Mouse (Mus musculus) erythroblast, embryonic 14.5 days (primary cell): ENCODE measurements around the gene Gdap1l1.

ENCODE experiments used
- GATA1 ChIP-seq: IDR thresholded peaks from 2 replicates; pipeline ENCODE4 v1.6.1; 2012; ENCODE audit warnings: low read length, inconsistent platforms, mixed read lengths
- TAL1 ChIP-seq: IDR thresholded peaks from 3 replicates; pipeline ENCODE4 v1.6.1; 2012; ENCODE audit warnings: low read length, inconsistent platforms, mixed read lengths

GRCm38 (mm10) chr2:163393976-163394375, 44.3 kb upstream of the Gdap1l1 start:
- TF ChIP-seq GATA1 (no peak), TAL1 (no peak)
